Mouse (Mus musculus) macrophage (primary cell): ENCODE data around the gene Gucd1. TPM values are rescaled to one million over a fixed set of nuclear protein-coding genes. Genes with fewer than 3 reads are reported as not detected.
"Not testable (repeated sequence)": the region's sequence is repeated elsewhere in the genome, so short reads cannot be mapped to it uniquely, and the experiment has no call there.

Source experiments
- H3K27ac ChIP-seq: fragments of 350-480 bp; formaldehyde crosslinking; 2 replicates; pipeline ENCODE4 v1.9.0; 2021
- H3K36me3 ChIP-seq: fragments of 350-480 bp; formaldehyde crosslinking; 2 replicates; pipeline ENCODE4 v1.9.0; 2021; ENCODE audit errors: inconsistent target
- H3K4me3 ChIP-seq: fragments of 350-480 bp; formaldehyde crosslinking; 2 replicates; pipeline ENCODE4 v1.9.0; 2021; ENCODE audit errors: inconsistent target
- H3K79me2 ChIP-seq: fragments of 350-480 bp; formaldehyde crosslinking; 2 replicates; pipeline ENCODE4 v1.9.0; 2021; ENCODE audit errors: inconsistent target
- WGBS: methylation state at CpG from one replicate; pipeline ENCODE4 v1.1.7; 2026; ENCODE audit warnings: inconsistent platforms; ENCODE audit not compliant: missing documents; 5-methylcytosine and 5-hydroxymethylcytosine counted together
- polyA plus RNA-seq: library from polyadenylated mRNA; stranded (reverse); fragments of 250-400 nt; gene quantifications from 3 replicates; pipeline ENCODE4 v1.2.4, GENCODE M21; 2018; ENCODE audit warnings: inconsistent platforms

The Gucd1 gene
- polyA plus RNA-seq, 1 experiment from 2014 or later: 11.2 TPM

DNA sequence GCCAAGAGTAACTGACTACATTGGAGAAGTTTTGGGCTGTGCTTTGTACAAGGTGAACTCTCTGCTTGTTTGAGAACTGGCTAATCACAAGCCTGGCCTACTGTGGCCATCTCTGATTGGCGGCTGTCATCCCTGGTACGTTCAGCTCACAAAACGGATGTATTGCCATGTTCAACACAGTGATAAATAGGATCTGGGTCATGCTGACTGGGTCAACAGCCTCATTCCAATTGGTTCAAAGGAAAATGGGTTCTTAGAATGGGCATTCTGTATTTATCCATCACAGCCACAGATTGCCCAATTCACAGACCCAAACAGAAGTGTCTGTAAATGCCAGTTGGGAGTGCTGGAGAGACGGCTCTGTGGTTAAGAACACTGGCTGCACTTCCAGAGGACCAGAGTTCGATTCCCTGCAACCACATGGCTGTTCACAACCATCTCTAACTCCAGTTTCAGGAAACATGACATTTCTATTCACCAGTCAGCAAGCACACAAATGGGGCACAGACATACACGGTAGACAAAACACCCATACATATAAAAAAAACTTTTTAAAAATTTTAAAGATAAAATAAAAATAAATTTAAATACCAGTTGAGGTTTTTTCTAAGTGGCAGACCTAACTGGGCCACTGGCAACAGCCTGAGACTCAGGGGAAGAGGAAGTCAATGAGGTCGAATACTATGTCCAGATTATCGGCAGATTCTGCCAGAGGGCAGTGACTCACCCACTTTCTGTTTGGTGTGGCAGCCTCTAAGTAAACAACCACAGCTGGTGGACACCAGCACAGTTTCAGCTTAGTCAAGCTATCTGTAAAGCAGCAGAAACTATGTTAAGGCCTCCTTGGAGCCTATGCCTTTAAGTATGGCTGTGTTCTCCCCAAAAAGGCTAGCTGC lies 13.3 kb downstream of the Gucd1 start:
- Histone ChIP-seq H3K79me2 (no peaks in the 10 kb centered on the region), H3K27ac (peak overlapping the region; percentile 84), H3K4me3 (no peak overlapping the region), H3K36me3 (peaks cover 22% of the 10 kb centered on the region)
- 38% methylated on average over 8 of the region's 8 CpGs for WGBS

DNA sequence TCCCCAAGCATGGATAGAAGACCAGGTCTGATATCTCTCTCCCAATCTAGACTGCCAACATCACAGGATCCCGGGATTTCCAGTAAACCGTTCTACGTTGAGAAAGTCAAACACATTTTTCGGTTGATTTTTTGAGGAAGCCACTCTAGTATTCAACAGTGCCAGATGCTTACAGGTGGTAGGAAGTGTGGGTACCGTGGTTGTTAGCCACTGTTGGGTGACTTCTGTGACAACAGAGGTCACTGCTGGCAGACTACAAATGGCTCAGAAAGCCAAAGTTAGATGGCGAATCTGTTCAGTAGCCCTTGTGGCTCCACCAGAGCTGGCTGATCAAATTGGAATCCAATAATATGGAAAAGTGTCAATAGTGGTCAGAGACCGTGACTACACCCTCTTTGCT lies 14.1 kb downstream of the Gucd1 start:
- Histone ChIP-seq H3K27ac (no peak overlapping the region), H3K36me3 (peaks cover 14% of the 10 kb centered on the region), H3K79me2 (no peaks in the 10 kb centered on the region), H3K4me3 (no peak overlapping the region)
- WGBS: 47% methylated on average over 7 of the region's 7 CpGs

DNA sequence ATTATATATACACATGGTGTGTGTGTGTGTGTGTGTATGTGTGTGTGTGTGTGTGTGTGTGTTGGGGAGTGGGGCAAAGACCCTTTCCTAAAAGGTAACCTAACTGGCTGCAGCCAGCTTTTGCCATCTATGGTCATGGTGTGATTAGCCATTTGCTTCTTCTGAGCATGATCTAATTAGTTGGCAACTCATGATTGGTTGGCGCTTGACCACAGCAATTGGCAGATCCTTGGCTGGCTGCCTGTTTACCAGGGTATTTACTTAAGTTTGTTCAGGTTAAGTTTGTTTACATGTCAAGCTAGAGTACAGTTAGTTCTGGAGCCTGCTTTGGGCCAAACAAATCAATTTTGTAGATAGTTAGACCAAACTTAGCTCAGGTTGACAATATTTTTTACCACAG lies 16.1 kb downstream of the Gucd1 start:
- H3K79me2 ChIP-seq: no peaks in the 10 kb centered on the region
- H3K27ac ChIP-seq: no peak overlapping the region
- no peaks in the 10 kb centered on the region for H3K36me3 ChIP-seq
- 80% methylated on average over 1 of the region's 1 CpGs for WGBS
- H3K4me3 ChIP-seq: no peak overlapping the region

DNA sequence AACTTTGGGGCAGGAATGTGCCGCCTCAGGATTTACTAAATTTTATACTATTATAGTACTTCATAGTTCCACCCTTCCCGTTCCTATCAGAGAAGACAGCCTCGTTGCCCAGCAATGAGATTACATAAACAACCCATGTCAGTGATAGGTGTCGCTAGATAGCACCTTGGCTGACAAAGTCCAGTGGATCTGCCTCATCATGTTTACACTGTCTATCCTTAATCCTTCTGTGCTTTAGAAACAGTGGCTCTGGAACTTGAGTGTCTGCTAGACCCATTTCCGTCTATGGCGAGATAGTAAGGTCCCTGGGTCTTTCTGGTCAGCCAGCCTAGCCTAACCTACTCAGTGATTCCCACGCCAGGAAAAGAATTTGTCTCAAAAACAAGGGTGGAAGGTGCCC lies 17.4 kb downstream of the Gucd1 start:
- Histone ChIP-seq H3K4me3 (no peak overlapping the region), H3K79me2 (no peaks in the 10 kb centered on the region), H3K27ac (no peak overlapping the region), H3K36me3 (no peaks in the 10 kb centered on the region)
- 95% methylated on average over 7 of the region's 7 CpGs for WGBS

DNA sequence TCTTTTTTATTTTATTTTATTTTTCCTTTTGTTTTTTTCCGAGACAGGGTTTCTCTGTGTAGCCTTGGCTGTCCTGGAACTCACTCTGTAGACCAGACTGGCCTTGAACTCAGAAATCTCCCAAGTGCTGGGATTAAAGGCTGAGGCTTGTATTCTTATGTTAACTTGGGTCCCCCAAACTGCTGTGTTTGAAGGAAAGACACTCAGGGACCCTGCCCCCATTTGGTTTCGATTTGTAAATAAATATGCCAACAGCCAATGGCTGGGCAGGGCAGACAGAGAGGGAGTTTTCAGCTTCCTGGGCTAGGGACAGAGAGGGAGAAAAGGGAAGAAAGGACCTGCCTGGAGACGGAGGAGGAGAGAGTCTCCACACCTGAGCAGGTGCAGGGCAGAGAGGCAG lies 18.0 kb downstream of the Gucd1 start:
- 77% methylated on average over 3 of the region's 3 CpGs for WGBS
- H3K4me3 ChIP-seq: no peak overlapping the region

DNA sequence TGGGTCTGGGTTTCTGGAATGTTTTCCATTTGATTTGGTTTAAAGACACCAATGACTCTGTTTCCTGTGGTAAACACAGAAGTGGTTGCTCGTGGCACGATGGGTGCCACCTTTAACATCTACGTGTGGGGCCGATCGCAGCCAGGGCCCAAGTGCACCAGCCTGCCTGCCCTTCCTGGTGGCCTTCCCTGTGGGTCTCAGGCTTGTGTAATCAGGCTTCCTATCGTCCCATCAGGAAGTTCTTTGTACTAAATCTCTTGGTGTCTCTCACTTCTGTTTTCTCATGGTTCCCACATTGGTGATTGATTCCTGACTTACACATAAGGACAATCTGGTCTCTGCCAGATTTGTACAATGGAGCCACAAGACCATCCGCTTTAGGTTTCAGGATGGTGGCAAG lies 18.6 kb downstream of the Gucd1 start:
- 23% methylated on average over 5 of the region's 7 CpGs for WGBS
- not testable (repeated sequence) for H3K4me3 ChIP-seq, H3K36me3 ChIP-seq

More for the DNA sequence above, 18.0 kb downstream of the Gucd1 start:
- Histone ChIP-seq H3K79me2 (no peaks in the 10 kb centered on the region), H3K27ac (no peak overlapping the region), H3K36me3 (no peaks in the 10 kb centered on the region)

DNA sequence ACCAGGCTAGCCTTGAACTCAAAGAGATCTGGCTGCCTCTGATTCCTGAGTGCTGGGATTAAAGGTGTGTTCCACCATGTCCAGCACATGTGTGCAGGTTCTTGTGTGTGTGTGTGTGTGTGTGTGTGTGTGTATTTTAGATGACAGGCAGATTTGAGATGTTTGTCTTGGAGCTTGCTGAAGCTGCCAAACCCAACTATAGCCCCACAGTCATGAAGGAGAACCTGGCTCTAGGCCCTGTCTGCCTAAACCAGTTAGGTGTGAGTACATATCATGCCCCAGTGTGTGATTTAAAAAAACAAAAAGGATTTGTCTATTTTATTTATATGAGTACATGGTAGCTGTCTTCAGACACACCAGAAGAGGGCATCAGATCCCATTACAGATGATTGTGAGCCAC lies 21.9 kb downstream of the Gucd1 start:
- H3K79me2 ChIP-seq: no peaks in the 10 kb centered on the region
- no peaks in the 10 kb centered on the region for H3K36me3 ChIP-seq
- H3K27ac ChIP-seq: no peak overlapping the region
- no peak overlapping the region for H3K4me3 ChIP-seq

More for the DNA sequence above, 18.6 kb downstream of the Gucd1 start:
- H3K27ac ChIP-seq, H3K79me2 ChIP-seq: not testable (repeated sequence)

DNA sequence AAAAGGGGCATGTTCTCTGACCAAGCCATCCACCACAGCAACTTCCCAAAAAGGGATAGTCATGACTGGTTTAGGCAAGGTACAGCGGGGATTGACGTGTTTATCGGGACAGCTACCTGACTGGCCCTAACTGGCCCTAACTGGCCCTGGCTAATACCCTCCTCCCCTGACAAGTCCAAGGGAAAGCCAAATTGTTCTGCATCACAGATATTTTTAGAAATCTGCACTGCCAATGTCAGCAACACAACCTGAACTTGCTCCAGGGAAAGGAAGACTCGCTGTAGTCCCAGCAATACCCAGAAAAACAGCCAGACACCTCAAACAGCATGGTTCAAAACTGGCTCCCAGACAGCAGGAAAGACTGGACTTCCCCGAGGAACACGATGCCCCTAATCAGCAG lies 22.5 kb downstream of the Gucd1 start:
- H3K79me2 ChIP-seq: no peaks in the 10 kb centered on the region
- no peak overlapping the region for H3K4me3 ChIP-seq
- WGBS: 49% methylated on average over 6 of the region's 6 CpGs
- H3K36me3 ChIP-seq: no peaks in the 10 kb centered on the region
- H3K27ac ChIP-seq: no peak overlapping the region

DNA sequence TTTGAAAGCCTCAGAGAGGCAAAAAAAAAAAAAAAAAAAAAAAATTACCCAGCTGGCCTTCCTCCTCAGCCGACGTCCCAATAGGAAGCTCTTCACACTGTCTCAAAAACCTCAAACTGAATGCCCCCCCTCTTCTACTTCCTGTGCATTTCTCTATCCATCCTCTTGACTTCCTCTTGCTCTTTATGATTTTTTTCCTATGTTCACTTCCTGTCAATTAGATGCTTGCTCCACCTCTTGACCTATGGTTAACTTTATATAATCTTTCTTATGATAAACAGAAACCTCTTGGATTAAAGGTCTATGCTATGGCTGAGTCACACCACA lies 25.9 kb downstream of the Gucd1 start:
- Histone ChIP-seq H3K36me3 (no peaks in the 10 kb centered on the region), H3K4me3 (no peak overlapping the region), H3K79me2 (no peaks in the 10 kb centered on the region), H3K27ac (no peak overlapping the region)
- WGBS: 0% methylated on average over 2 of the region's 2 CpGs

DNA sequence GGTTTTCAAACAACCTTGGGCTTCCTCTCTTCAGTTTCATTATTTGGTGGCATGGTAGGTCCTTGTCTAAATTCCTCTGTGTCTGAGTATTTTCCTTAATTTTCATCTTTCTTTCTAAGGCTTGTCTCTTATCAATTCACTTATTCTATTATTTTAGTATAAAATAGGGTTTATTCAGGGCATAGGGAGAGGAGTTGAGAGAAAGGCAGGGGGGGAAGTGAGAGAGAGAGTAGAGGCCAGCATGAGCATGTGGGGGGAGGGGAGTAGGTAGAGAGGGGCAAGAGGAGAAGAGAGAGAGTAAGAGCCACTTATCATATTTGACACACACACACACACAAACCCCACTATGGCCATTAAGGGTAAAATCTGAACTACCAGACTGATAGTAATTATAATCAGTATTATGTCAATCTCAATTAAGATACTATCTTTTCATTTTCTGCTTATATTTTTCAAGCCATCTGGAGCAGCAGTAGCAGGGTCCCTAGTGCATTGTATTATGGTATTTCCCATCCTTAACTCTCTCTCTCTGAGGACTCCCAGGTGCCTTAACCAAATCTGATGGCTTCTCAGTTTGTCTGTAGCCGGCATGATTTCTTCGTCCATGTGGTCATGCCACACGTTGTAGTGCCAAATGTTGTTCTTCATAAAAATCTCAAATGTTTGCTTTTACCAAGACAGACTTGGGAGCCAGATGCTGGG lies 26.4 kb downstream of the Gucd1 start:
- Histone ChIP-seq H3K36me3 (no peaks in the 10 kb centered on the region), H3K27ac (no peak overlapping the region), H3K79me2 (no peaks in the 10 kb centered on the region), H3K4me3 (no peak overlapping the region)
- WGBS: 31% methylated on average over 3 of the region's 3 CpGs

DNA sequence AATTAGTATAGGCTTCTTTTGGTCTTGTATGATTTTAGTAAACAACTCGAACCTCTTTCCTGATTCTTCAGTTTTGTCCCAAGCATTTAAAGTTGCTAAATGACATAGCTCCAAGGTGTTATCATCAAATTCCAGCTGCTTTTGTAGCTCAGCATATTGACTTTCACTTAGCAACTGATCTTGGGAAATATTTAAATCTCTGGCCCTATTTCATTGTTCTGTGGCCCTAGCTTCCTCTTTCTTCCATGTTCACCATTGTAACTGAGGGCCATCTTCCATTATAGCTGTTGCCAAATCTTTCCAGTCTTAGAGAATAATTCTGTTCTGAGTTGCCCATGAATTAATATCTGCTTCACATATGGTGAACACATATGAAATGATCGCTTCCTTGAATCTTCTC lies 27.0 kb downstream of the Gucd1 start:
- no peaks in the 10 kb centered on the region for H3K36me3 ChIP-seq
- WGBS: 62% methylated on average over 2 of the region's 2 CpGs
- no peaks in the 10 kb centered on the region for H3K79me2 ChIP-seq
- no peak overlapping the region for H3K27ac ChIP-seq
- H3K4me3 ChIP-seq: no peak overlapping the region

DNA sequence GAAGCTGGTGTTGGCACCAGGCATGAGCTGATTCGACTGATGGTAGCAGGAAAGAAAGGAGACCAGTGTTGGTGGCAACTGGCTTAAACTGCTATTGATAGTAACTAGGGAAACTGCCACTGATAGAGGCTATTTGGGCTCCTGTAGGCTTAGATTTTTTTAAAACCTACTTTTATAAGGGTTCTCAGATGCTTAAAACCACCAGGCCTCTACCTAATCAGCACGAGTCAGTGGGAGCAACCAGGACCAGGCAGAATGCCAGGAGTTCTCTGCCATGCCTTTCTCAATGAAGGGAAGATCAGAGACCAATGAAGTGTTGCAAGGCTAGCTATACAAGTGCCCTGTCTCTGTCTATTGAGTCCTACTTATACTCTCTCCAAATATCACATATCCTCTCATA lies 28.2 kb downstream of the Gucd1 start:
- no peaks in the 10 kb centered on the region for H3K79me2 ChIP-seq
- WGBS: 57% methylated on average over 2 of the region's 2 CpGs
- no peak overlapping the region for H3K4me3 ChIP-seq

DNA sequence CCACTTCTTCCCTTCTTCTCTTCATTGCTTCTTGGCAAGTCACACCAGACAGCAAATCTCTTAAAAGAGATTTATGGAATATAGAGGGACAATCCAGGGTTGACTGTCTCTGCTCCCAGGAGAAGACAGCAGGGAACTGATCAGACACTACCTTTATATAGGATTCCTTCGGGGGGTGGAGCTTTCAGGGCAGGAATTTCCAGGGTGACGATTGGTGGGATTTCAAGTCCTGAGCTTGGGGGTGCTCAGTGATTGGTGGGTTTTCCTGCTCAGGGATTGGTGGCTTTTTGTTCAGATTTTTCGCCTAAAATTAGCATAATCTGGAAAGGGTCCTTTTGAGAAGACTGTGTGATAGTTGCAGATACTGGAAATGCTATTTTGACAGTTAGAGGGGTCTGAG lies 30.6 kb downstream of the Gucd1 start:
- 79% methylated on average over 3 of the region's 3 CpGs for WGBS
- no peak overlapping the region for H3K27ac ChIP-seq
- H3K36me3 ChIP-seq: no peaks in the 10 kb centered on the region
- no peaks in the 10 kb centered on the region for H3K79me2 ChIP-seq
- H3K4me3 ChIP-seq: no peak overlapping the region

More for the DNA sequence above, 28.2 kb downstream of the Gucd1 start:
- Histone ChIP-seq H3K36me3 (no peaks in the 10 kb centered on the region), H3K27ac (no peak overlapping the region)

DNA sequence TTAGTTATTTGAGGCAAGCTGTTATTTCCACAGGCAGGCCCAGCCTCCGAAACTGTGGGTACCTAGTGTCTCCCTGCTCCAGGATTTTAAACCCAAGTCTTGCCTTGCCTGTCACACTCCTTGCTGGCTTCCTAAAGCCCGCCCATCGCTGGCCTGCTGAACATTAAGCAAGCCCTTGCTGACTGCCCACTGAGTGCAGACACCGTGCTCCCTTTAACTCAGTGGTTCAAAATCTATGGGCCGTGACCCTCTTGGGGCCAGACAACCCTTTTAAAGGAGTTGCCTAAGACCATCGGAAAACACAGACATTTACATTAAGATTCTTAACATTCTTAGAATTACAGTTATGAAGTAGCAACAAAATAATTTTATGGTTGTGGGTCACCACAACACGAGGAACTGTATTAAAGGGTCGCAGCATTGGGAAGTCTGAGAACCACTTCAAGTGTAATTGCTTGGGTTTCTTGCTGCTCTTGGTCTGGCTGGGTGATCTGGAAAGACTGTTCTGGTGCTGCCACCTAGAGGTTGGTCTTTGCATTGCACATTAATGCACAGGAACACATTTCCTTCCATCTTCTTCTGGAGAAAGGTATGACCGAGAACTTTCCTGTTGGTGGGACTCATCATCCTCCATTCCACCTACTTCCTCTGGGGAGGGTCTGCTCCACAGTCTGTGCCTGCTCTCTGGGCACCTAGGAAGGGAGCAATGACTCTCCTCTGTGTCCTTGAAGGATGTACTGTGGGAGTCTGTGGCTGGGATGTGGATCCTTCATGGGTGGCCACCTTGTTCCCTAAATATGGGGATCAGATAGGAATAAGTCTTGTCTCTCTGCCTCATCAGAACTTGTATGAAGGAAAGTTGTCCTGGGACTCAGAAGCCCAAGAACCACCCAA lies 31.4 kb downstream of the Gucd1 start:
- WGBS: 51% methylated on average over 9 of the region's 9 CpGs
- Histone ChIP-seq H3K79me2 (no peaks in the 10 kb centered on the region), H3K4me3 (no peak overlapping the region), H3K36me3 (no peaks in the 10 kb centered on the region), H3K27ac (no peak overlapping the region)

DNA sequence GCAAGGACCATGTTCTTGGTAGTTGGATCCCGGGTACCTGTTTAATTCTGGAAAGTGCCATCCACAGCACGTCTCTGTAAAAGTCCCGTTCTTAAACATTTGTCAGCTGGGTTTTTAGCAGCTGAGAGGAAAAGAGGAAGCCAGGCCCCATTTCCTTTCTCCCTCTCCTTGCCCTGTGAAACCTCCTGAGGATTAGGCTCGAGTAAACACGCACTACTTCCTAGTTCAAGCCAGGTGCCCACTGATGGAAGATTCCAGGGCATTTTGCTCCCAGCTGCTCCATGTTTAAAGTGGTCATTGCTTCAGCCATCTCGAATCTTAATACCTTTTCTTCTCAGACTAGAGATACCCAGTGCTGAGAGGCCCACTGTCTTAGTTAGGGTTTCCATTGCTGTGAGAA lies 33.0 kb downstream of the Gucd1 start:
- no peaks in the 10 kb centered on the region for H3K79me2 ChIP-seq
- H3K27ac ChIP-seq: no peak overlapping the region
- no peak overlapping the region for H3K4me3 ChIP-seq
- H3K36me3 ChIP-seq: no peaks in the 10 kb centered on the region
- 7% methylated on average over 6 of the region's 6 CpGs for WGBS
